Mouse (Mus musculus): ENCODE data around the gene Ppm1d.
A peak's percentile ranks its signal among the peaks of the same experiment; 100 is the strongest.

Gene Ppm1d

DNA sequence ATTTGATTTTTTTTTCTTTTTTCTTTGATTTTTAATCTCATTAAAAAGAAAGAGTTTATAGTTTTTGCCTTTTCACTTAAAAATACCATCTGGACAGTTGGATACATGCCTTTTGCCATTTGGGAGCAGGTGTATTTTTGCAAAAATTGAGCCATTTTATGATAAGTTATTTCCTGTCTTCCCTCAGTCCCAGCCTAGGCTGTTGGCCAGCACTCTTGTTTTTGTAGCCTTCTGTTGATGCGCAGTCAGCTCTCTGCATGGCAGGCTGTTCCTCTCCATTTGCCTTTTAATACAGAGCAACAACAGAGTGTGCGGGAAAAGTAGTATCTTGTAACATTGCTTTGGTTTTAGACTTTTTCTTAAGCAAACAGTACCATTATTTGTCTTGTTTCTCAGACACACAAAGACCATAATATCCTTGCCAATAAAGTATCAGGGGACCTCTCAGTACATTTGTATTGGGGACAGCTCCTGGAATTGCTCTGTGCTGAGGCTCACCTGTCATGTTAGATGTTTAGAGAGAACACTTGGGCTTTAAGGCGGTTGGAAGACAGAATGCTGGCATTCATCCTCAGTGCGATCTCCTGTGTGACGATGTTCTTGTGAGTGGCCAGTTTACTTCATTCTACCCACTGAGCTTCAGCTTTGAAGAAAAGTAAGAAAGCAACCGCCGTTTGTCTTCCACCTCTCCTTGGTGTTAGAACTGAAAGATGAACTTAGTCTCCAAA lies 18.3 kb downstream of the Ppm1d start:
- DNase-seq = no peak

DNA sequence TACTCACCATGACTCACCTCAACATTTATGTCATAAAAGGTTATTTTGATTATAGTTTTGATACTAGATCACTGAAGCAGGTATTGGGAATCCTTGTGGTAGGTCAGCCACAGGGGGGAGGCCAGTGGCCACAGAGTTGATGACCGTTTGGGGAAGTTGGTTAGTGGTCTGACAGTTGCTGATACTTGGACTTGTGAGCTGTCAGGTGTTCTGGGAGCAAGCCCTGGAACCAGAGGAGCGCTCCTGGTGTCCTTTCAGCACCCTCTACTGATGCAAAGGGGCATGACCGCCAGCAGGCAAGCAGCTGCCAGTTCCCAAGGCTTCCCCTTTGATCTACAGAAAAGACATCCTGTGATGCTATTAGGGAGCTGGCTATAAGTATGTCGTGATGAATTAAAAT lies 23.7 kb downstream of the Ppm1d start:
- peak; percentile 35 to 45 for DNase-seq

DNA sequence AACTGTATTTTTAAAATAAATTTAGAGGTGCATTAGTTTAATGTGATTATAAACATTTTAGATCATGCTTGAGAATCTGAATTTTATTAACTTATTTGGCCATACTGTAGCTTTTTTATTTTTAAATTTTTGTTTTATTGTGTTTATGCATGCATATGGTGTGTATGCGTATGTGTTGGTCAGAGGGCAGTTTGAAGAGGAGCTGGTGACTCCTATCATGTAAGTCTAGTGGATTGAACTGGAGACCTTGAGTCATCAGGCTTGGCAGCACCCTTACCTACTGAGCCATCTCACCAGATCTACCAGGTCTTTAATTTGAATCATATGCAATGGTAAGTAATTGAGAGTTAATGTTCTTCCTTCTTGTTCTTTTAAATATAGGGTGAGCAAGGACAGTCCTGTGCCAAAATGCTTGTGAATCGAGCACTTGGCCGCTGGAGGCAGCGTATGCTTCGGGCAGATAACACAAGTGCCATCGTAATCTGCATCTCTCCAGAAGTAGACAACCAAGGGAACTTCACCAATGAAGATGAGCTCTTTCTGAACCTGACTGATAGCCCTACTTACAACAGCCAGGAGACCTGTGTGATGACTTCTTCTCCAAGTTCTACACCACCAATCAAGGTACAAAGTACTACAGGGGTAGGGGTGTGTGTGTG lies 28.3 kb downstream of the Ppm1d start:
- DNase-seq = no peak

DNA sequence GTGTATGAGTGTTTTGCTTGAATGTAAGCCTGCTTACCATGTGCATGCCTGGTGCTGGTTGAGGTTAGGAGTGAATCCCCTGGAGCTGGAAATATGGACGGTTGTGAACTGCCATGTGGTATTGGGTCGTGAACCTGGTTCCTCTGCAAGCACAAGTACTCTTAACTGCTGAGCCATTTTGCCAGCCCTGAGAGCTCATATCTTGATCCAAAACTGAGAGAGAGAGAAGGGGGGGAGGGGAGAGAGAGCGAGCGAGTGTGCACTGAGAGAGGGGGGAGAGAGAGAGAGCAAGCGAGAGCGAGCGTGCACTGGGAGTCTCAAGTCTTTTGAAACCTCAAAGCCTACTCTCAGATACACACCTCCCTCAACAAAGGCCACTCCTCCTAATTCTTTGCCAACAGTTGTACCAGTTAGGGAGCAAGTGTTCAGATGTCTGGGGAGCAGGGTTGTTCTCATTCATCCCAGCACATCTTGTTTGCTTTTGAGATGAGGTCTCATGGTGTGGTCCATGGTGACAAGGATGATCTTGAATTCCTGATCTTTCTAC lies 29.1 kb downstream of the Ppm1d start:
- no peak for DNase-seq

DNA sequence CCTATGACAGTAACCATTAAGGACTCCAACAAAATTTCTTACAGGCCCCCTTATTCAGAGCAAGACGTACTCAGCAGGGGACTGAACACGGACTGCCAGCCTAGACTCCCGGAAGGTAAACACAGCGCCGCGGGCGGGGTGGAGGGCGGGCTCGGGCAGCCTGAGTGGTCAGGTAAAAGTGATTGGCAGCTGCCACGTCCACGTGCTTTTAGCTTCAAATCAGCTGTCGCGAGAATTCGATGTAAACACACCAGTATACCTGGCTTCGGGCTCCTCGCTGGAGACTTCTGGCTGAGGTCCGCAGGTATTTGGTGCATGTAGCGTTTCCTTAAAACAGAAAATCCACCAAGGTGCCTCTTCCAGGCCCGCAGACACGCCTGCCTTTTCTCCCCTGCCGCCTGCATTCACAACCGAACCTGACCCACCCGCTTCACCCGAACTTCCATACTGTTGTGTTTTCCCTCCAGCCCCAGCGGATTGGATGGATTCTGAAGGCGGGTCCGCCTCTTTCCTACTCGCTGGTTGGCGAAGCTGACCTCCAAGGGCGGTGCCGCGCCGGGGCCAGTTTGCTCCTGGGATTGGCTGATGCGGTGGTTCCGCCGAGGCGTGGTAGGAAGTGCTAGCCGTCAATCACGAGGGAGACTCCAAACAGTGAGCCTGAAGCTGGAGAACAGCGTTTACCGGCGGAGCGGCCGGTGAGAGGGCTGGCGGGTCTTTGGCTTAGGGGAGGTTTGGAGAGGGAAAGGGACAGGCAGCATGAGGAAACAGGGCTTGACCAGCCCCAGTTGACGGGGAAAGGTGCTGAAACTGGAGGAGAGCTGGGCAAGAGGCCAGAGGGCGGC lies 41.7 kb downstream of the Ppm1d start, which contains the start of gene Bcas3:
Gene Bcas3 (plus strand): TSS at position 629 of the 842 bp plus-strand sequence.
- DNase-seq = peak; percentile 96 to 97

DNA sequence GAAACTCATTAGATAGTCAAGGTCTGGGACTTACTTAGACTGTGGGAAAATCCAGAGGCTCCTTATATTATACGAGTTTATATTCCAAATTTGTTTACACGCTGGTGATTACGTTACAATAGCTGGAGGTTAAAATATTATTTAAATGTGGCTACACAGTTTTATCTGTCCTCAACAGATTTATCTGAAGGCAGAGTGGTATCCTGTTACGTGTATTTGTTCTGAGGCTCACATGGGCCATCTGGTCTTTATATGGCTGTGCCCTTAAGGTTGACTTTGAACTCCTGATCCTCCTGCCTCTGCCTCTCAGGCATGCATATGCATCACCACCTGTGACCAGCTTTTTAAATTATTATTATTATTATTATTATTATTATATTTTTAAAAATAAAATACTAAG lies 42.8 kb downstream of the Ppm1d start:
- no peak for DNase-seq

DNA sequence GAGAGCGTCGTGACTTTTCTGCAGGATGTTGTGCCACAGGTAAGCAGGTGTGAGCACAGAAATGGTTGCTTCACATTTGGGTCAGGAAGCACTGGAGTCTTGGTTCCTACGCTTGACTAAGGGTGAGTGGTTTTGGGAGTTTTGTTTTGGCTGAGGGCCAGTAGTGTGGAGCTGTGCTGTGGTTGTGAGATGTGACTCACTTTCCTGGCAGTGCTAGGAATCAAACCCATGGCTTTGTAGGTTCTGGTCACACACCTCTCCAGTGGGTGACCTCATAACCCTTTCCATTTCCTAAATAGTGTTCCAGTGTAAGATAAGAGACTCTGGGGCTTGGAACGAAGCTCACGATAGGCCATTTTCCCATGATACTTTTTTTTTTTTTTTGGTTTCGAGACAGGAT lies 48.6 kb downstream of the Ppm1d start:
- no peak for DNase-seq

DNA sequence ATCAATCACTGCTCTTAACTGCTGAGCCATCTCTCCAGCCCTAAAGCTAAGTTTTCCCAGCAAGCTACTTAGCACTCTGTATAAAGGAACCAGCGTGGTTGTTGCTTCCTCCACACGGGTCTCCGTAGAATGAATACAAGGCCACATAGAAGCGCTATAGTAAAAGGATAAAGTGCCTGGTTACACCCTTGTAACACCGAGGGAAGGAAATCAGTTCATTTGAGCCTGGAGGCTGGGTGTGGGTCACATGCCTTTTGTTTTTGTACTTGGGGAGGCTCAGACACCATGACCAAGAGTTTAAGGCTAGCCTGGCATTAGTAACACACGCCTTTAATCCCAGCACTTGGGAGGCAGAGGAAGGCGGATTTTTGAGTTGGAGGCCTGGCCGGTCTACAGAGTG lies 50.6 kb downstream of the Ppm1d start:
- DNase-seq = no peak

DNA sequence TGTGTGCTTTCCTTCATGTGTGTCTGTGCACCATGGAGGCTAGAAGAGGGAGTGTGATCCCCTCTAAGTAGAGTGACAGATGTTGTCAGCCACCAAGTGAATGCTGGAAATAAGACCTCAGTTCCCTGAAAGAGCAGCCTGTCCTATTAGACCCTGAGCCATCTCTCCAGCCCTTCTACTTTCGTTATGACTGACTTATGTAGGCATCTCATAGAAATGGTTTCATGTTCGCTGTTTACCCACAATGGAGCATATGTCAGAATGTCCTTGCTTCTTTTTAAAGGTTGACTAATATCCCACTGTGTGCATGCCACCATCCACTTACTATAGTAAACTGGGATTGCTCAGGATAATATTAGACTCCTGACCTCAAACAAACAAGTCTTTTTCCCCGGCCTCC lies 55.1 kb downstream of the Ppm1d start:
- no peak for DNase-seq

DNA sequence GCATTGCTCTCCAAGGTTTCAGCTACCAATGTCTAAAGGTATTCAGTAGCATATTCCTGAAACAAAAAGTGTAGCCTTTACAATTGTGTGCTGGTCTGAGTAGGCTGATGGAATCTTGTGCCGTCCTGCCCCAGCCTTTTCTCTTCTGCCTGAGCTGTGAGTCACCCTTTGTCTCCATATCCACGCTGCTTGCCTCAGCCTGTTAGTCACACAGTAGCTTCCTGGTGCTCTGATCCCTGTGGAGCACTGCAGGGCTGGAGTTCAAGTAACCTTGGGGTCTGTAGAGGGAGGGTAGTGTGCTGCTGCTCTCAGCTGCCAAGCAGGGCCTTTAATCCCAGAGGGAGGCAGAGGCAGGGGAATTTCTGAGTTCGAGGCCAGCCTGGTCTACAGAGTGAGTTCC lies 56.8 kb downstream of the Ppm1d start:
- DNase-seq = no peak

DNA sequence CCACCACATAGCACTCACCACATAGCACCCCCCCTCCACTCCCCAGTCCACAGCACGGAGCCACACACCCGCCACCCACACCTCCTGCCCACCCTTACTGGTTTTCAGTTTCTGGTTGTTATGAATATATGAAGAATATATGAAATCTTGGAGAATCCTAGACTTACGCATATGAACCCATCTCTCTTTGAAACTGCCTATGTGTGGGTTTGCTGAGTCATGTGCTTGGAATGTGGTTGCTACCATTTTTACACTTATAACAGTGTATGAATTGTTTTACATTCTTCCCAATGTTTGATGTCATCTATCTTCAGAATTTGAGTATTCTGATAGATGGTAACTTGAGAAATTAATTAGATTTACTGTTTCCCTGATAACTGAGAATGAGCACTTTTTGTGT lies 68.0 kb downstream of the Ppm1d start:
- DNase-seq = no peak

DNA sequence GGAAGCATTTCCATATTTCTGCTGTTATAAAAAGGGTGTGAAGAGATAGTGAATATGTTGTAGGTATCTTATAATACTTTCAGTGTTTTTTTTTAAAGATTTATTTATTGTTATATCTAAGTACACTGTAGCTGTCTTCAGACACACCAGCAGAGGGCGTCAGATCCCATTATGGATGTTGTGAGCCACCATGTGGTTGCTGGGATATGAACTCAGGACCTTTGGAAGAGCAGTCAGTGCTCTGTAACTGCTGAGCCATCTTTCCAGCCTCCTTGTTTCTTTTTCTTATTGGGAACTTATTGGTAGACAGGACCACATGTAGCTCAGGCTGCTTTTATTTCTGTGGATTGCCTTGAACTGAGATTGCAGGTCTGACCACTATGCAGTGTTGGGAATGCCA lies 69.0 kb downstream of the Ppm1d start:
- DNase-seq = no peak

DNA sequence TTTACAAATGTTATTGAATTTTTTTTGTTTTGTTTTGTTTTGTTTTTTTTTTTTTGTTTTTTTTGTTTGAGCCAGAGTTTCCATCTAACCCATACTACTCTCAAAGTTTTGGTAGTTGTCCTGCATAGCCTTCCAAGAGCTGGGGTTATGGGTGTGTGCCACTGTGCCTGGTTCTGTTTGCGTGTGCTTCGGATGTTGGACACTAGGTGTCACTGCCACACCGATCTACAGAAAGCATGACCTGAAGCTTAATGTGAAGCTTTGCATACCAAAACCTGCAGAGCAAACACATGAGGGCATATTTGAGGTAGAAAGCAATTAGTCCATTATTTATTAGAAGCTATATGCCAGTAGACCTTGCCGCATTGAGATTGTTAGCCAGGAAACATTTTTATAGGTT lies 71.0 kb downstream of the Ppm1d start:
- peak; percentile 68 to 69 for DNase-seq

DNA sequence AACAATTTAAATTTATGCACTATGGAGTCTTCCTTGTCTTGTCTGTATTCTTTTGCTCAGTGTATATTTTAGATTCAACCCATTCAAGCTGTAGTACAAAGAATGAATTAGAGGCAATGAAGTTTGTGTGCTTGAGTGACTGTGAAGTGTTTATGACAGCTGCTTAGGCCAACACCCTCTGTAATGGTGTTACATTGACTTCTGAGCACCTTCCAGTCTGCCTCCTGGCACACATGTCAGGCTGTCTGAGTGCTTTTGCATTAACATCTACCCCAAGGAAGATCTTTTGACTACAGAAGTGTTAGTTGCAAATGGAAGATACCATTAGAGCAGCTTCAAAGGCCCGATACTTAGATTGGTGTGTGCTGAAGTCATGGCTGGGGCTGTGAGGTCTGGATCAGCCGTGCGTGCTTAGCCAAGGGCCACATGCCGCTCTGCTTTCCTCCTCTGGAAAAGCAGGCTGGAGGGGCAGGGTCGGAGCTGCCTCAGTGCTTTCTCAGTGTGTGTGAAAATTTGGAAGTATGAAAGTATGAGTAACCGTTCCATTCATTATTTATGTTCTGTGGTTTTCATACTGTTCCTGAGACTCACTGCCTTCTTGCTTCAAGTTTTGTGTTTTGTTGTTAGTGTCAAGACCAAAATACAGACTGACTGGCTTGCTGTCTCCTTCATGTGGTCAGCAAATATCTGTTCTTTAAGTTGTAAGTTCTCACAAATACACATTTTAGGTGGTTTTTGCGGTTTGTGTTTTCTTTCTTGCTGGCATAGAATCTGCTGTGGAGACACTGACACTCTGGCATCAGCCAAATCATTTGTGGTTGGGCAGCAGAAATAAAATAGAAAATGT lies 73.2 kb downstream of the Ppm1d start:
- DNase-seq = no peak

DNA sequence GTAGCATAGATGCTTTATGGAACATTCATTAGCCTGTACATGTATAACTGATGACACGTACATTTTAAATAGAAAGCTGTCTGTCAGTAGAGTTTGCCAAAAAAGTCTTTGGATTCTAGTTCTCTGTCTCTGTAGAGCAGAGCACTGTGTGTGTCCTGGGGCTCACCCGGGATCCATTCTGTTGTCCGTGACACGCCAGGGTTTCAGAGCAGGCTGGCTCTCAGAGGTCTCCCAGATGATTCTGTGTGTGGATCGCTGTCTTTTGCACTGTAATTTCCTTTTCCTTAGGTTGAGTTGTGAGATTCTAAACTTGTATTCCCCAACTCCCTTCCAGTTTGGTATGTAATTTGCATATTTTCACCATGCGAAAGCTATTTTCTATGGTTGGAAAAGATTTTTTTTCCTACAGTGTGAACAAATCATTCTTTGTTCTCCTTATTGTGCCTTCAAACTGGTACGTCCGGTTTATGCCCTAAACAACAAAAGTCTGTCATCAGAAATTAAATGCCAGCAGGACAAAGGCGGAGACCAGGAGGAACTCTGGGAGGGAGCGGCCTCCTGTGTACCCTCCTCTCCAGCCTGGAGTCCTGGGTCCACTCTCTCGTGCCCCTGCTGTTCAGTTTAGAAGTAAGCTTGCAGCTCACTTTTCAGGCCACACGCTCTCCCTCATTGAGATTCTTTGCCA lies 81.3 kb downstream of the Ppm1d start:
- no peak for DNase-seq

DNA sequence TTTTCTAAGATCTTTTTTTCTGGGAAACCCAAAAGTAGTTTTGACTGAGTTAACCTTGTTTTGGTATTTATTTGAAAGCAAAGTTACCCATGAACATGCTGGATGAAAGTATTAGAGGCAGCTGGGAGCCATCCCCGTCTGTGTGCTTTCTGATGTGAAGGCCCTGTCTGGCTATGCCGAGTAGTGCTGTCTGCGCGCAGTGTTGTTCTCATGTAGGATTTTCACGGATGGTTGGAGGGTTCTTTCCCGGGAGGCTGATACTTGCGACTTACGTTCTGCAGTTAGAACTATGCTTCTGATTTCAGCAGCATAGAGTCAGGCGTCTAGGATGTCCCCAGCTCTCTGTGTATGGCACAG lies 81.8 kb downstream of the Ppm1d start:
- DNase-seq = no peak

DNA sequence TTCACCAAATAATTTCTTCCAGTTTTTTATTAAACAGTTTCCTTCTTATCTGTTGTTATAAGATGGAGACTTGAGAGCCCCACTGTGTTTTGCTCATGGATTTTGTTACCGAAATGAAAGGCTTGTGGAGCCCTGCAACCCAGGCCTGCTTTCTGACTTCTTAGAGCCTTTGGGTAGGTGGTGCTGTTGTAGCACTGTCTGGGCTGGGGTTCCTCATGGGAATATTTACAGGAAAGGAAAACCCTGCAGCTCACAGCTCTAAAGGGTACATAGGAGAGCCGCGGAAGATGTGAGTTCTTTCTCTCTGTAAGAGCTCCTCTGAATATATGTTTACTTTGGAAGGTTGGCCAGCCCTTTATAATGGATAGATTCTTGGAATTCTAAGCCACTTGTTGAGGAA lies 82.9 kb downstream of the Ppm1d start:
- no peak for DNase-seq

DNA sequence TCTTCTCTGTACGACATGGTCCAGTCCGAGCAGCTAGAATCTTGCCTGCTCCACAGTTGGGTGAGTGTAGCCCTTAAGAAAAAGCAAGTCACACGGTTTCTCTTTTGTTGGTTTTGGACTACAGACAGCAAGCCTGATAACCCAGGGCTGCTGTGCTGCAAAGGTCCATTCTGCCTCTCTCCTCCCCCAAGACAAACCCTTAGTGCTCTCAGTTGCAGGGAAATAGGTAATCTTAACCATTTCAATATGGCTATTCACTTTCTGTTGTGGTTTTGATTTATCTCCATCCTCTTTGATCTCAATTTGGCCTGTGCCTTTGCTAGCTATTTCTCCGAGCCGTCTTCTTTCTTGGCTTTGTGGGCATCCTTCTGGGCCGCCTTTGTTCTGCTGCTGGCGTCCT lies 84.3 kb downstream of the Ppm1d start:
- DNase-seq = no peak

All from B cell, adult 2 months (primary cell).